Mouse (Mus musculus): ENCODE results near the gene Cux1.

DNA sequence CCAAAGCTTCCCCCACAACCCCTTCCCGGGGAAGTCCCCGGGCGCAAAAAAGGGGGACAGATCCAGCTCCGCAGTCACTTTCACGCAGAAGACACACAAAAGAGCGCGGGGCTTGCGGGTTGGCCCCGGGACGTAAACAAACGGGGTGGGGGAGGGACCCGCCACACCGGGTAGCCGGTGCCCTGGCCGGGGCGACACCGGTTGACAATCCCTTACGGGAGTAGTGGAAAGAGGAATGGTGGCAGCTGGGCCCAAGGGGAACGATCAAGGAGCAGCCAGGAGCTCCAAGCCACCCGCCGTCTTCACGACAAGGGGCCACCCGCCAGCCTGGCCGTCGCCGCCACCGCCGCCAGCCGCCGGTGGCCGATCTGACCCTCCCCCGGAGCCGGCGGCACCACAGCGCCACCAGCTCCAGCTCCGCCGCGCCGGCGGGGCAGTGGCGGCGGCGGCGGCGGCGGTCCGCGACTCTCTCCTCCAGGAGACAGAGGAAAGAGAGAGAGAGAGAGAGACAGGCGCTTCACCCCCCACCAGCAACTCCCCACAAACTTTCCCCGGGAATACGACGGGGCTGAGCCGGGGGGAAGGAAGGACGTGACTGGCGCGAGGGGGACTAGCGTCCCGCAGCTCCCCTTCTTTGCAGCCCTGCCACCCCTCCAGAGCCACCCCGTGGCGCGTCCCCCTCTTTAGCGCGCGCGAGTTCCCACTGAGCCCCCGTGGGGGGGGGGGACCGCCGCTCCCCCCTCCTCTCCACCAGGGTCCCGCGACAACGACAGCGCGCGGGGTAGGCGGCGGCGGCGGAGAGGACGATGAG, 1.1 kb downstream of the Cux1 start:
- TF ChIP-seq POLR2A (IDR thresholded peaks at IDR 0.05; ENCODE audit: borderline replicate concordance, control insufficient read depth, low read depth, low read length) (peak; percentile 25; the same call in 1 of the 2 replicates), CTCF (IDR thresholded peaks at IDR 0.05; ENCODE audit: control insufficient read depth, insufficient read depth, low read length) (0 out of 2 replicates have a peak, but pooled peaks have one; percentile 1)
